Mouse (Mus musculus): ENCODE measurements around the gene Slc25a22. TPM values are rescaled to one million over a fixed set of nuclear protein-coding genes. Genes with fewer than 3 reads are reported as not detected.

The Slc25a22 gene
- total and polyA plus RNA-seq, 3 experiments = 6.5 to 31.5 (median 16.1) TPM

DNA sequence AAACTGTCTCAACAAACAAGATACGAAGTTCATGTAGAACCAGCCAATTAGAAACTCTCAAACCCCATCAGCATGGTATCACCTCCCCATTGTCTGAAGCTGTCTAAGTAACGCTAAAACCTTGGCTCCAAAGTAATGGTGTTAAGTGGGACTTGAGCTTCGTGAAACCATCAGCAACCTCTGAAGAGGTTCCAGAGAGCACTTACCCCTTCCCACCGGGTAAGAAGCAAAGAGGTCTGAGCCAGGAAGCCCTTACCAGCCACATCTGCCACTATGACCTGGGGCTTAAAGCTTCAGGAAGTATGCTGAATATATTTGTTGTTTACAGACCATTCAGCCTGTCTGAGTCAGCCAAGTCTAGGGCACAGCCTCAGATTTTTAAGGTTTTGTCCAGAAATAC, 32.2 kb downstream of the Slc25a22 start:
- H3K36me3 ChIP-seq (replicated peaks in 1 of 2; ENCODE audit: control insufficient read depth in 1 of 2, insufficient read depth in 1 of 2, low read length in 1 of 2) = peaks cover 47 to 70% of the 10 kb centered on the region in 2 experiments

GRCm38 (mm10) chr7:141403305-141403704, 34.4 kb downstream of the Slc25a22 start:
- H3K27me3 ChIP-seq (replicated peaks) = no peaks in the 10 kb centered on the region

More for the DNA sequence above, 32.2 kb downstream of the Slc25a22 start:
- peaks cover 5% of the 10 kb centered on the region in 2 experiments for H3K4me1 ChIP-seq (ENCODE audit: control insufficient read depth in 1 of 2, insufficient read depth in 2 of 2)
- H3K27ac ChIP-seq (ENCODE audit: insufficient read depth, low read depth) = no peak overlapping the region
- H3K79me2 ChIP-seq (replicated peaks; ENCODE audit: control insufficient read depth, extremely low read depth, insufficient read depth, poor library complexity, severe bottlenecking) = no peaks in the 10 kb centered on the region
- no peak overlapping the region for H3K9ac ChIP-seq (ENCODE audit: insufficient read depth, low read depth)
- dilution Hi-C loops (cut with MboI; ENCODE audit: extremely low pct_ligation_motif_present, extremely low pct_unique_long_range_greater_than_20kb, low sequenced_read_pairs) (no loop called here), in situ Hi-C loops (cut with MboI; ENCODE audit: low pct_ligation_motif_present, low pct_unique_long_range_greater_than_20kb, low sequenced_read_pairs) (no loop called here)
- TF ChIP-seq BHLHE40 (IDR thresholded peaks at IDR 0.05; ENCODE audit: low read depth, low read length) = no peak
- no peak for TF ChIP-seq TBP (conservative IDR thresholded peaks at IDR 0.05; ENCODE audit: low read depth, low read length)
- TF ChIP-seq MXI1 (IDR thresholded peaks at IDR 0.05; ENCODE audit: low read depth, low read length) = no peak
- no peak for TF ChIP-seq MAFK (IDR thresholded peaks at IDR 0.05; ENCODE audit: insufficient replicate concordance, low read length)
- no peak for TF ChIP-seq MEF2A (IDR thresholded peaks at IDR 0.05; ENCODE audit: borderline replicate concordance, low read depth, low read length)
- no peak for TF ChIP-seq MYC (IDR thresholded peaks at IDR 0.05; ENCODE audit: low read depth, low read length)
- TF ChIP-seq EP300 (IDR thresholded peaks at IDR 0.05; ENCODE audit: low read length) = no peak
- TF ChIP-seq MAZ (IDR thresholded peaks at IDR 0.05; ENCODE audit: low read depth, low read length) = no peak
- TF ChIP-seq POLR2A (IDR thresholded peaks at IDR 0.05; ENCODE audit: low read depth, low read length) = no peak
- TF ChIP-seq POLR2AphosphoS2 (IDR thresholded peaks at IDR 0.05; ENCODE audit: low read depth, low read length) = no peak
- TF ChIP-seq JUND (conservative IDR thresholded peaks at IDR 0.05; ENCODE audit: low read depth, low read length) = no peak
- no peak for TF ChIP-seq NELFE (IDR thresholded peaks at IDR 0.05; ENCODE audit: low read depth, low read length)
- TF ChIP-seq ZKSCAN1 (IDR thresholded peaks at IDR 0.05; ENCODE audit: borderline replicate concordance, low read depth, low read length) = no peak
- H3K4me2 ChIP-seq (ENCODE audit: insufficient read depth, low read depth, poor library complexity, severe bottlenecking) = no peak overlapping the region
- H3K4me3 ChIP-seq (replicated peaks in 1 of 3; ENCODE audit: low read depth in 2 of 3, low read length in 2 of 3, poor library complexity in 1 of 3) = no peak overlapping the region
- H3K27me3 ChIP-seq (replicated peaks) = no peaks in the 10 kb centered on the region
- no peaks in the 10 kb centered on the region for H3K9me3 ChIP-seq (replicated peaks; ENCODE audit: low read length)
- no peak for DNase-seq (ENCODE audit: extremely low read depth)

GRCm38 (mm10) chr7:141395348-141395747, 42.3 kb downstream of the Slc25a22 start:
- H3K4me3 ChIP-seq (replicated peaks in 1 of 3; ENCODE audit: low read depth in 2 of 3, low read length in 2 of 3, poor library complexity in 1 of 3) = no peak overlapping the region
- H3K4me2 ChIP-seq (ENCODE audit: insufficient read depth, low read depth, poor library complexity, severe bottlenecking) = no peak overlapping the region
- dilution Hi-C loops (cut with MboI; ENCODE audit: extremely low pct_ligation_motif_present, extremely low pct_unique_long_range_greater_than_20kb, low sequenced_read_pairs) = no loop called here
- in situ Hi-C loops (cut with MboI; ENCODE audit: low pct_ligation_motif_present, low pct_unique_long_range_greater_than_20kb, low sequenced_read_pairs) = no loop called here
- no peak for DNase-seq (ENCODE audit: extremely low read depth)
- H3K27me3 ChIP-seq (replicated peaks) = no peaks in the 10 kb centered on the region
- no peaks in the 10 kb centered on the region for H3K9me3 ChIP-seq (replicated peaks; ENCODE audit: low read length)
- no peak overlapping the region for H3K9ac ChIP-seq (ENCODE audit: insufficient read depth, low read depth)
- peaks cover 4 to 31% of the 10 kb centered on the region in 2 experiments for H3K4me1 ChIP-seq (ENCODE audit: control insufficient read depth in 1 of 2, insufficient read depth in 2 of 2)
- H3K79me2 ChIP-seq (replicated peaks; ENCODE audit: control insufficient read depth, extremely low read depth, insufficient read depth, poor library complexity, severe bottlenecking) = peaks cover 18% of the 10 kb centered on the region
- no peak overlapping the region for H3K27ac ChIP-seq (ENCODE audit: insufficient read depth, low read depth)
- peaks cover 31 to 48% of the 10 kb centered on the region in 2 experiments for H3K36me3 ChIP-seq (replicated peaks in 1 of 2; ENCODE audit: control insufficient read depth in 1 of 2, insufficient read depth in 1 of 2, low read length in 1 of 2)
- TF ChIP-seq PAX5 (IDR thresholded peaks at IDR 0.05; ENCODE audit: low read length) (no peak), E2F4 (IDR thresholded peaks at IDR 0.05; ENCODE audit: insufficient replicate concordance, low read depth, low read length) (no peak), KAT2A (IDR thresholded peaks at IDR 0.05; ENCODE audit: insufficient replicate concordance, low read length) (no peak), MAZ (IDR thresholded peaks at IDR 0.05; ENCODE audit: low read depth, low read length) (no peak), CHD2 (IDR thresholded peaks at IDR 0.05; ENCODE audit: low read length) (no peak), POLR2A (IDR thresholded peaks at IDR 0.05; ENCODE audit: low read depth, low read length) (no peak), NELFE (IDR thresholded peaks at IDR 0.05; ENCODE audit: low read depth, low read length) (no peak), ELF1 (IDR thresholded peaks at IDR 0.05; ENCODE audit: low read depth, low read length) (no peak), USF1 (IDR thresholded peaks at IDR 0.05; ENCODE audit: low read depth, low read length) (no peak), JUND (conservative IDR thresholded peaks at IDR 0.05; ENCODE audit: low read depth, low read length) (no peak), NRF1 (IDR thresholded peaks at IDR 0.05; ENCODE audit: low read depth, low read length) (no peak), BHLHE40 (IDR thresholded peaks at IDR 0.05; ENCODE audit: low read depth, low read length) (no peak), EP300 (IDR thresholded peaks at IDR 0.05; ENCODE audit: low read length) (no peak), RCOR1 (conservative IDR thresholded peaks at IDR 0.05; ENCODE audit: low read depth, low read length) (no peak), IRF4 (IDR thresholded peaks at IDR 0.05; ENCODE audit: low read depth, low read length) (no peak), ZNF384 (IDR thresholded peaks at IDR 0.05; ENCODE audit: low read depth, low read length) (no peak), USF2 (conservative IDR thresholded peaks at IDR 0.05; ENCODE audit: low read depth, low read length) (no peak)

More at GRCm38 (mm10) chr7:141403305-141403704, 34.4 kb downstream of the Slc25a22 start:
- TF ChIP-seq CTCF (conservative IDR thresholded peaks at IDR 0.05 in 1 of 2, IDR thresholded peaks at IDR 0.05 in 1 of 2; ENCODE audit: low read depth in 2 of 2, low read length in 2 of 2) (peak; percentile 51 to 83), SMC3 (IDR thresholded peaks at IDR 0.05; ENCODE audit: low read depth, low read length) (peak; percentile 61), RAD21 (IDR thresholded peaks at IDR 0.05; ENCODE audit: low read depth, low read length) (peak; percentile 79), MXI1 (IDR thresholded peaks at IDR 0.05; ENCODE audit: low read depth, low read length) (no peak)
- no peak overlapping the region for H3K9ac ChIP-seq (ENCODE audit: insufficient read depth, low read depth)
- H3K36me3 ChIP-seq (replicated peaks in 1 of 2; ENCODE audit: control insufficient read depth in 1 of 2, insufficient read depth in 1 of 2, low read length in 1 of 2) = peaks cover 45 to 69% of the 10 kb centered on the region in 2 experiments
- H3K4me2 ChIP-seq (ENCODE audit: insufficient read depth, low read depth, poor library complexity, severe bottlenecking) = no peak overlapping the region
- H3K4me3 ChIP-seq (replicated peaks in 1 of 3; ENCODE audit: low read depth in 2 of 3, low read length in 2 of 3, poor library complexity in 1 of 3) = no peak overlapping the region
- H3K9me3 ChIP-seq (replicated peaks; ENCODE audit: low read length) = no peaks in the 10 kb centered on the region
- DNase-seq (ENCODE audit: extremely low read depth) = no peak
- H3K27ac ChIP-seq (ENCODE audit: insufficient read depth, low read depth) = no peak overlapping the region
- in situ Hi-C loops (cut with MboI; ENCODE audit: low pct_ligation_motif_present, low pct_unique_long_range_greater_than_20kb, low sequenced_read_pairs) (no loop called here), dilution Hi-C loops (cut with MboI; ENCODE audit: extremely low pct_ligation_motif_present, extremely low pct_unique_long_range_greater_than_20kb, low sequenced_read_pairs) (no loop called here)
- no peaks in the 10 kb centered on the region for H3K79me2 ChIP-seq (replicated peaks; ENCODE audit: control insufficient read depth, extremely low read depth, insufficient read depth, poor library complexity, severe bottlenecking)
- no peaks in the 10 kb centered on the region for H3K4me1 ChIP-seq (ENCODE audit: control insufficient read depth in 1 of 2, insufficient read depth in 2 of 2)

Data from CH12.LX (cell line).